Mouse (Mus musculus): ENCODE measurements around the gene Smarcad1.

DNA sequence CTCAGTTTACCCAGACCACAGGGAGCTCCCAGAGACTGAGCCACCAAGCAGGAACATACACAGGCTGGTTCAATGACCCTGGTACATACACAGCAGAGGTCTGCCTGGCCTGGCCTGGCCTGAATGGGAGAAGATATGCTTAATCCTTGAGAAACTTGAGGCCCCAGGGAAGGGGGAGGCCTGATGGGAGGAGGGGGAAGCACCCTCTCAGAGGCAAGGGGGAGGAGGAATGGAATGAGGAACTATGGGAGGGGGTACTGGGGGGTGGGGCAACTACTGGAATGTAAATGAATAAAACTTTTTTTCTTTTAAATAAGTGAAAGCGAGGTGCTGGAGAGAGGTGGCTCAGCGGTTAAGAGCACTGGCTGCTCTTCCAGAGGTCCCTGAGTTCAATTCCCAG is 30.2 kb upstream of the Smarcad1 start:
- no peak for TF ChIP-seq CTCF (IDR thresholded peaks at IDR 0.05; ENCODE audit: low read depth)
- no peak for TF ChIP-seq EP300 (IDR thresholded peaks at IDR 0.05; ENCODE audit: low read depth)
